ENCODE assay signal across 13 mouse cellular contexts in the genomic region with DNA sequence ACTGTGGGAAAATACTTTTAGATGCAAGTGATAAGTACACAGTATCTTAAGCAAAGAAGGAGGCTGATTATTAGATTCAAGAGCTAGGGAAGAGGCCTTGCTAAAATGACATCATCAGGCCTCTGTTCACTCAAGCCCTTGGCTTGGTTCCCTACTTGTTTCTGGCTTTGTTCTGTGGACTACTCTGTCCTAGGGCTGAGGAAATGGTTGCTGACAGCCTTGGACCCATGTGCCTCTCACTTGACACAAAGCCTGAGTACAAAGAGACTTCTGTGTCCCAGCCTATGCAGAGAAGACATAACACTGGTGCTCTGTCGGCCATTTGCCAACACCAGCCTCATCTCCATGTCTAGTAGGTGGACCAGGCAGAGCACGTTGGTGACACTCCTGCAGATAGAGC.
DNase-seq lines count a peak whose midpoint lies in the region; ATAC-seq and TF ChIP-seq lines count a peak whose summit lies in the region.
"Had no signal": no experiment of that assay in that cellular context is flagged by ENCODE, and none has a peak within 500 bp of the region (broad histone marks: within the 10 kb centered on the region; RNA-seq: fewer than 3 reads in every experiment).

No protein-coding gene starts in this region.

- no peak overlapping the region for H3K27ac ChIP-seq in heart, embryonic 11.5 days (ENCODE audit: low read depth, low read length)
- peak overlapping the region; percentile 35; the same call in 1 of the 2 replicates for H3K27ac ChIP-seq in gastrocnemius, adult 2 months
- H3K27ac ChIP-seq in midbrain, embryonic 16.5 days (ENCODE audit: low read length) = no peak overlapping the region
- H3K27ac ChIP-seq in intestine, embryonic 16.5 days (ENCODE audit: low read length) = no peak overlapping the region
- H3K27ac ChIP-seq: left cerebral cortex, adult 2 months; liver, embryonic 14.5 days; midbrain, embryonic 12.5 days; neural tube, embryonic 13.5 days had no signal

- 65% methylated on average over 2 of the region's 2 CpGs for WGBS in heart, embryonic 11.5 days (ENCODE audit: insufficient replicate concordance)
- WGBS in midbrain, embryonic 16.5 days = 77% methylated on average over 2 of the region's 2 CpGs
- 79% methylated on average over 2 of the region's 2 CpGs for WGBS in intestine, embryonic 16.5 days

- H3K9ac ChIP-seq in heart, embryonic 11.5 days (ENCODE audit: low read depth, low read length) = no peak overlapping the region
- H3K9ac ChIP-seq in midbrain, embryonic 16.5 days (ENCODE audit: low read depth, low read length) = no peak overlapping the region
- no peak overlapping the region for H3K9ac ChIP-seq in intestine, embryonic 16.5 days (ENCODE audit: low read depth, low read length)
- H3K9ac ChIP-seq: liver, embryonic 14.5 days; midbrain, embryonic 12.5 days; neural tube, embryonic 13.5 days had no signal

- no peaks in the 10 kb centered on the region for H3K9me3 ChIP-seq in heart, embryonic 11.5 days (replicated peaks; ENCODE audit: control insufficient read depth, low read length)
- H3K9me3 ChIP-seq in midbrain, embryonic 16.5 days (replicated peaks; ENCODE audit: control insufficient read depth, low read length, poor library complexity, severe bottlenecking) = no peaks in the 10 kb centered on the region
- no peaks in the 10 kb centered on the region for H3K9me3 ChIP-seq in intestine, embryonic 16.5 days (ENCODE audit: control insufficient read depth, low read length)
- H3K9me3 ChIP-seq: midbrain, embryonic 12.5 days; neural tube, embryonic 13.5 days had no signal

- TF ChIP-seq CTCF in gastrocnemius, adult 2 months (IDR thresholded peaks at IDR 0.05) = no peak

- H3K4me2 ChIP-seq in heart, embryonic 11.5 days = no peak overlapping the region
- H3K4me2 ChIP-seq in midbrain, embryonic 16.5 days (ENCODE audit: low read length) = no peak overlapping the region
- no peak overlapping the region for H3K4me2 ChIP-seq in intestine, embryonic 16.5 days (ENCODE audit: low read depth, low read length)
- H3K4me2 ChIP-seq: midbrain, embryonic 12.5 days; neural tube, embryonic 13.5 days had no signal

- no peaks in the 10 kb centered on the region for H3K27me3 ChIP-seq in heart, embryonic 11.5 days (ENCODE audit: control insufficient read depth, insufficient read depth, low read length)
- H3K27me3 ChIP-seq in midbrain, embryonic 16.5 days (ENCODE audit: control insufficient read depth, insufficient read depth, low read depth, low read length) = no peaks in the 10 kb centered on the region
- H3K27me3 ChIP-seq in intestine, embryonic 16.5 days (replicated peaks; ENCODE audit: control insufficient read depth, insufficient read depth, low read length) = no peaks in the 10 kb centered on the region
- H3K27me3 ChIP-seq: midbrain, embryonic 12.5 days; neural tube, embryonic 13.5 days had no signal

- H3K36me3 ChIP-seq in heart, embryonic 11.5 days (ENCODE audit: control insufficient read depth, insufficient read depth, low read length) = no peaks in the 10 kb centered on the region
- H3K36me3 ChIP-seq in midbrain, embryonic 16.5 days (ENCODE audit: control insufficient read depth, insufficient read depth, low read length) = no peaks in the 10 kb centered on the region
- H3K36me3 ChIP-seq in intestine, embryonic 16.5 days (ENCODE audit: control insufficient read depth, insufficient read depth, low read length) = no peaks in the 10 kb centered on the region
- H3K36me3 ChIP-seq: midbrain, embryonic 12.5 days; neural tube, embryonic 13.5 days had no signal

- ATAC-seq in heart, embryonic 11.5 days (replicated peaks; ENCODE audit: insufficient number of reproducible peaks, low FRiP score, low TSS enrichment) = no peak
- no peak for ATAC-seq in midbrain, embryonic 16.5 days
- no peak for ATAC-seq in intestine, embryonic 16.5 days
- ATAC-seq: forebrain, embryonic 16.5 days had no signal

- no peak overlapping the region for H3K4me3 ChIP-seq in heart, embryonic 11.5 days (ENCODE audit: low read depth, low read length)
- H3K4me3 ChIP-seq in gastrocnemius, adult 2 months = no peak overlapping the region
- no peak overlapping the region for H3K4me3 ChIP-seq in midbrain, embryonic 16.5 days (ENCODE audit: low read depth, low read length)
- H3K4me3 ChIP-seq in intestine, embryonic 16.5 days (ENCODE audit: low read length) = no peak overlapping the region
- H3K4me3 ChIP-seq: left cerebral cortex, adult 2 months; midbrain, embryonic 12.5 days; neural tube, embryonic 13.5 days had no signal

- peak; percentile 97 for DNase-seq in heart, adult 11 months
- peak; percentile 45 for DNase-seq in lung, postnatal 10 days
- no peak for DNase-seq in lung, postnatal 14 days
- DNase-seq in gastrocnemius, adult 2 months = peak; percentile 36
- DNase-seq in heart, postnatal 36 days = peak; percentile 22 to 36

- intact Hi-C loops in gastrocnemius, adult 2 months (cut with DNase I) = no loop called here
- intact Hi-C loops in heart, postnatal 36 days (cut with DNase I) = no loop called here

- no peaks in the 10 kb centered on the region for H3K4me1 ChIP-seq in heart, embryonic 11.5 days (ENCODE audit: control insufficient read depth, insufficient read depth, low read length)
- H3K4me1 ChIP-seq in midbrain, embryonic 16.5 days (ENCODE audit: control insufficient read depth, insufficient read depth, low read length) = no peaks in the 10 kb centered on the region
- 0 out of 2 replicates have a peak, but pooled peaks cover 2% of the 10 kb centered on the region for H3K4me1 ChIP-seq in intestine, embryonic 16.5 days (ENCODE audit: control insufficient read depth, insufficient read depth, low read length)
- H3K4me1 ChIP-seq: midbrain, embryonic 12.5 days; neural tube, embryonic 13.5 days had no signal
